ENCODE assay signal across 8 mouse cellular contexts in the genomic region with DNA sequence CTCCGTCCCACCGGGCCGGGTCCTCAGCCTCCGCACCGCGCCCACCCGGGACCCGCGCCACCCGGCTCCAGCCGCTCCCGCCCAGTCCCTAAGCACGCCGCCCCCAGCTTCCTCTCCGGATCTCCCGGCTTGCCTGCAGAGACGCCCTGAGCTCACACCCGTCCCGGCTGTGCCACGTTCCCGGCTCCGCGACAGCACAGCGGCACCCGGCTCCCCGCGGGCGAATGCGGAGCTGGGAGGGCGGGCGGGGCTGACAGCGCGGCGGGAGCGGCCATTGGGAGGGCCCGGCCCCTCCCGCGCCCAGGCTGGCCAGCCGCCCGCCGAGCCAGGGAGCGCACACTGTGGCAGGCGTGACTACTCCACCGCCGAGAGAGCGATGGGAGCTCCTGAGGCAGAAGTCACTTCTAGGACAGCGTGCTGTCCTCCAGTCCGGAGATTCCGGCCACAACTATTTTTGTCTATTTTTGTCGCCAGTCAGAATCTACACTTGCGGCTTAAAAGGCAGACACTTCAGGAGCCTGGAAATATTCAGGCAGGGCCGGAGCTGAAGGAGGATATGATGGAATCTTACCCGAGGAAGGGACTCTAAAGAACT. TPM values are rescaled to one million over a fixed set of nuclear protein-coding genes. Genes with fewer than 3 reads are reported as not detected.
DNase-seq lines count a peak whose midpoint lies in the region; ATAC-seq and TF ChIP-seq lines count a peak whose summit lies in the region.

A gene (minus strand): TSS at position 252 of the 595 bp plus-strand sequence.

- no peaks in the 10 kb centered on the region for H3K27me3 ChIP-seq in heart, embryonic 14.5 days (ENCODE audit: control insufficient read depth, insufficient read depth, low read length)
- no peaks in the 10 kb centered on the region for H3K27me3 ChIP-seq in liver, embryonic 14.5 days (ENCODE audit: control insufficient read depth, insufficient read depth, low read length)
- H3K27me3 ChIP-seq in neural tube, embryonic 11.5 days (ENCODE audit: control insufficient read depth, insufficient read depth, low read length), result no peaks in the 10 kb centered on the region
- H3K27me3 ChIP-seq in stomach, postnatal 0 days (ENCODE audit: control insufficient read depth, insufficient read depth, low read length), result no peaks in the 10 kb centered on the region

- WGBS in heart, embryonic 14.5 days, result under 1% methylated on average over 42 of the region's 53 CpGs
- under 1% methylated on average over 53 of the region's 53 CpGs for WGBS in liver, embryonic 14.5 days (ENCODE audit: insufficient replicate concordance)
- 2% methylated on average over 45 of the region's 53 CpGs for WGBS in neural tube, embryonic 11.5 days
- WGBS in stomach, postnatal 0 days, result under 1% methylated on average over 47 of the region's 53 CpGs

- peak within 1 kb of the TSS; percentile 86 for H3K27ac ChIP-seq in brown adipose tissue, adult 24 weeks (replicated peaks; ENCODE audit: low read depth, low read length)
- H3K27ac ChIP-seq in heart, embryonic 14.5 days (replicated peaks in 1 of 2; ENCODE audit: control insufficient read depth in 1 of 2, insufficient read depth in 1 of 2, low read depth in 2 of 2, low read length in 2 of 2), result peak within 1 kb of the TSS; percentile 80 to 93
- H3K27ac ChIP-seq in liver, embryonic 14.5 days, result peak within 1 kb of the TSS; percentile 88
- H3K27ac ChIP-seq in neural tube, embryonic 11.5 days (ENCODE audit: low read depth, low read length), result peak within 1 kb of the TSS; percentile 70
- peak within 1 kb of the TSS; percentile 96 for H3K27ac ChIP-seq in stomach, postnatal 0 days (replicated peaks)

- H3K36me3 ChIP-seq in heart, embryonic 14.5 days (ENCODE audit: control insufficient read depth, insufficient read depth, low read length), result no peaks in the 10 kb centered on the region
- no peaks in the 10 kb centered on the region for H3K36me3 ChIP-seq in liver, embryonic 14.5 days (replicated peaks; ENCODE audit: control insufficient read depth, insufficient read depth, low read depth)
- no peaks in the 10 kb centered on the region for H3K36me3 ChIP-seq in neural tube, embryonic 11.5 days (ENCODE audit: control insufficient read depth, insufficient read depth, low read length)
- H3K36me3 ChIP-seq in stomach, postnatal 0 days (ENCODE audit: control insufficient read depth, insufficient read depth, low read length), result no peaks in the 10 kb centered on the region

- peak within 1 kb of the TSS; percentile 79 for H3K4me2 ChIP-seq in heart, embryonic 14.5 days (ENCODE audit: low read length)
- H3K4me2 ChIP-seq in liver, embryonic 14.5 days (ENCODE audit: low read depth), result peak within 1 kb of the TSS; percentile 95
- peak within 1 kb of the TSS; percentile 58 for H3K4me2 ChIP-seq in neural tube, embryonic 11.5 days (ENCODE audit: low read depth)
- H3K4me2 ChIP-seq in stomach, postnatal 0 days (replicated peaks; ENCODE audit: low read depth), result peak within 1 kb of the TSS; percentile 68

- no peaks in the 10 kb centered on the region for H3K4me1 ChIP-seq in brown adipose tissue, adult 24 weeks (ENCODE audit: control insufficient read depth, insufficient read depth, insufficient read length, low read length)
- peaks cover 2 to 11% of the 10 kb centered on the region in 2 experiments for H3K4me1 ChIP-seq in heart, embryonic 14.5 days (ENCODE audit: control insufficient read depth in 2 of 2, insufficient read depth in 2 of 2, low read length in 2 of 2)
- peaks cover 4 to 12% of the 10 kb centered on the region in 2 experiments for H3K4me1 ChIP-seq in liver, embryonic 14.5 days (replicated peaks; ENCODE audit: control insufficient read depth in 2 of 2, insufficient read depth in 2 of 2, low read length in 1 of 2)
- H3K4me1 ChIP-seq in neural tube, embryonic 11.5 days (ENCODE audit: control insufficient read depth, insufficient read depth, low read length), result 0 out of 2 replicates have a peak, but pooled peaks cover 5% of the 10 kb centered on the region
- no peaks in the 10 kb centered on the region for H3K4me1 ChIP-seq in stomach, postnatal 0 days (replicated peaks; ENCODE audit: control insufficient read depth, insufficient read depth)

- H3K9ac ChIP-seq in heart, embryonic 14.5 days (ENCODE audit: low read length), result peak within 1 kb of the TSS; percentile 94
- H3K9ac ChIP-seq in liver, embryonic 14.5 days (replicated peaks), result peak within 1 kb of the TSS; percentile 95
- H3K9ac ChIP-seq in neural tube, embryonic 11.5 days (ENCODE audit: low read length), result peak within 1 kb of the TSS; percentile 87
- peak within 1 kb of the TSS; percentile 96 for H3K9ac ChIP-seq in stomach, postnatal 0 days (ENCODE audit: low read length)

- ATAC-seq in heart, embryonic 14.5 days (ENCODE audit: insufficient number of reproducible peaks, insufficient read depth, low FRiP score, low read depth), result peak; percentile 98
- ATAC-seq in liver, embryonic 14.5 days (ENCODE audit: insufficient read depth), result peak; percentile 97
- peak; percentile 95 for ATAC-seq in neural tube, embryonic 11.5 days (ENCODE audit: insufficient read depth, low FRiP score, low TSS enrichment)
- peak; percentile 98 for ATAC-seq in stomach, postnatal 0 days (ENCODE audit: low FRiP score, low TSS enrichment)

- TF ChIP-seq CTCF in liver, embryonic 14.5 days (IDR thresholded peaks at IDR 0.05; ENCODE audit: low read depth), result no peak
- no peak; the same call in 1 of the 2 replicates for TF ChIP-seq CTCF in stomach, postnatal 0 days (IDR thresholded peaks at IDR 0.05; ENCODE audit: low read depth)

- H3K4me3 ChIP-seq in brown adipose tissue, adult 24 weeks (ENCODE audit: insufficient read depth, low read depth, low read length), result peak within 1 kb of the TSS; percentile 91
- H3K4me3 ChIP-seq in heart, embryonic 14.5 days (ENCODE audit: control insufficient read depth in 1 of 2, insufficient read depth in 1 of 2, low read depth in 1 of 2, low read length in 2 of 2), result peak within 1 kb of the TSS; percentile 59 to 99
- H3K4me3 ChIP-seq in liver, embryonic 14.5 days (ENCODE audit: insufficient read depth in 1 of 2, low read depth in 2 of 2, low read length in 2 of 2), result peak within 1 kb of the TSS; percentile 87 to 90
- H3K4me3 ChIP-seq in neural tube, embryonic 11.5 days (ENCODE audit: low read depth, low read length), result peak within 1 kb of the TSS; percentile 82
- peak within 1 kb of the TSS; percentile 90 for H3K4me3 ChIP-seq in stomach, postnatal 0 days (ENCODE audit: low read depth, low read length)

- peak; percentile 89 for DNase-seq in CD4-positive, CD25-positive, alpha-beta regulatory T cell, adult 2 months (ENCODE audit: low read depth, low spot score)
- DNase-seq in fibroblast of lung, adult 2 months (ENCODE audit: low read depth), result peak; percentile 54
- peak; percentile 90 to 95 for DNase-seq in kidney, postnatal 25 days
- DNase-seq in liver, embryonic 14.5 days (ENCODE audit: low read depth in 3 of 3, low spot score in 3 of 3), result peak; percentile 74 to 80 (median 74)
- peak; percentile 91 for DNase-seq in neural tube, embryonic 11.5 days (ENCODE audit: low spot score)
- DNase-seq in stomach, postnatal 0 days (ENCODE audit: low spot score), result peak; percentile 94

- H3K9me3 ChIP-seq in heart, embryonic 14.5 days (ENCODE audit: control insufficient read depth, low read length), result 0 out of 2 replicates have a peak, but pooled peaks cover 2% of the 10 kb centered on the region
- H3K9me3 ChIP-seq in liver, embryonic 14.5 days (ENCODE audit: control insufficient read depth, low read length), result no peaks in the 10 kb centered on the region
- H3K9me3 ChIP-seq in neural tube, embryonic 11.5 days (ENCODE audit: control insufficient read depth, low read length), result no peaks in the 10 kb centered on the region
- no peaks in the 10 kb centered on the region for H3K9me3 ChIP-seq in stomach, postnatal 0 days (ENCODE audit: control insufficient read depth, low read length)

- no peak for TF ChIP-seq EP300 in liver, embryonic 14.5 days (IDR thresholded peaks at IDR 0.05; ENCODE audit: low read depth)
- no peak for TF ChIP-seq EP300 in stomach, postnatal 0 days (optimal IDR thresholded peaks at IDR 0.05)

RNA-seq across cellular contexts. Expression of the gene that starts here (rescaled TPM):
- polyA plus RNA-seq in brown adipose tissue, adult 24 weeks (2012; ENCODE audit: insufficient read depth, insufficient read length, missing spikeins), result 6.0 and 7.1 TPM in 2 replicates
- 10.3 and 10.5 TPM in 2 replicates for polyA plus RNA-seq in heart, embryonic 14.5 days (2014; fragmentation: Nextera tagmentation; extraction: Ambion mirVana)
- 8.2 and 9.2 TPM in 2 replicates for polyA plus RNA-seq in liver, embryonic 14.5 days (2012; rRNA removed)
- 5.6 and 6.6 TPM in 2 replicates for polyA plus RNA-seq in liver, embryonic 14.5 days (2014; fragmentation: Nextera tagmentation; extraction: Ambion mirVana)
- polyA plus RNA-seq in neural tube, embryonic 11.5 days (2014; fragmentation: Nextera tagmentation; extraction: Ambion mirVana), result 10.2 and 11.1 TPM in 2 replicates
- 4.1 and 4.5 TPM in 2 replicates for polyA plus RNA-seq in stomach, postnatal 0 days (2015; fragmentation: Nextera tagmentation; extraction: Ambion mirVana)

Comparison
In these comparisons a context has a peak if more than half of its experiments do, and no peak if none do; other contexts are left out.
1. Peak in every context shown above with its lines: DNase-seq, ATAC-seq, H3K4me3 ChIP-seq and H3K27ac ChIP-seq.